Mouse (Mus musculus) MEL (cell line): ENCODE data around the gene Hoxa11. TPM values are rescaled to one million over a fixed set of nuclear protein-coding genes. Genes with fewer than 3 reads are reported as not detected.

Source experiments
- DNase-seq: peaks from one replicate; pipeline ENCODE4 v3.0.0; 2011; ENCODE audit warnings: low read depth, low spot score
- H3K27ac ChIP-seq: 2 replicates; pipeline ENCODE4 v1.5.1; 2012; ENCODE audit warnings: low read depth, mild to moderate bottlenecking, control low read depth, low read length, moderate library complexity; ENCODE audit not compliant: control insufficient read depth
- H3K27me3 ChIP-seq, 2 experiments: fragments of 150-350 bp in 1 of 2; sonication (generic) in 1 of 2; 2 replicates each; pipeline ENCODE4 v1.6.1; 2012; ENCODE audit warnings: low read length in 2 of 2, mild to moderate bottlenecking in 2 of 2, improper control_type of control experiment in 1 of 2, moderate library complexity in 1 of 2; ENCODE audit not compliant: insufficient read depth in 2 of 2, control insufficient read depth in 1 of 2
- H3K36me3 ChIP-seq, 2 experiments: 2 replicates each; pipeline ENCODE4 v1.6.1; 2012 to 2014; ENCODE audit warnings: low read length in 2 of 2, improper control_type of control experiment in 1 of 2, inconsistent platforms in 1 of 2, mild to moderate bottlenecking in 1 of 2; ENCODE audit not compliant: insufficient read depth in 2 of 2, control insufficient read depth in 1 of 2
- H3K4me1 ChIP-seq, 2 experiments: fragments of 150-350 bp in 1 of 2; sonication (generic) in 1 of 2; 2 replicates each; pipeline ENCODE4 v1.6.1; 2012; ENCODE audit warnings: low read length in 2 of 2, improper control_type of control experiment in 1 of 2, mild to moderate bottlenecking in 1 of 2; ENCODE audit not compliant: insufficient read depth in 2 of 2, control insufficient read depth in 1 of 2
- H3K4me3 ChIP-seq, 2 experiments: fragments of 150-350 bp in 1 of 2; sonication (generic) in 1 of 2; 2 replicates each; pipeline ENCODE4 v1.5.1; 2012; ENCODE audit warnings: low read depth in 2 of 2, low read length in 2 of 2, mild to moderate bottlenecking in 2 of 2, moderate library complexity in 2 of 2, control low read depth in 1 of 2, improper control_type of control experiment in 1 of 2; ENCODE audit not compliant: control insufficient read depth in 1 of 2, insufficient read depth in 1 of 2
- H3K79me2 ChIP-seq: 2 replicates; pipeline ENCODE4 v1.6.1; 2012; ENCODE audit warnings: mild to moderate bottlenecking, low read length, moderate library complexity; ENCODE audit not compliant: control insufficient read depth, poor library complexity, insufficient read depth
- H3K9ac ChIP-seq: 2 replicates; pipeline ENCODE4 v1.6.1; 2012; ENCODE audit warnings: low read depth, mild to moderate bottlenecking, control low read depth, low read length, moderate library complexity; ENCODE audit not compliant: control insufficient read depth, poor library complexity, severe bottlenecking
- H3K9me3 ChIP-seq: fragments of 150-350 bp; sonication (generic); replicated peaks from 2 replicates; pipeline ENCODE4 v1.6.1; 2012; ENCODE audit warnings: mild to moderate bottlenecking, low read length, improper control_type of control experiment, moderate library complexity; ENCODE audit not compliant: insufficient read depth
- CHD1 ChIP-seq: IDR thresholded peaks from 2 replicates; pipeline ENCODE4 v1.6.1; 2012; ENCODE audit warnings: low read depth, mild to moderate bottlenecking, inconsistent platforms, low read length, improper control_type of control experiment
- CTCF ChIP-seq, 3 experiments: IDR thresholded peaks in 2 of 3; conservative IDR thresholded peaks in 1 of 3; 2 replicates each; pipeline ENCODE4 v1.5.1; 2011 to 2012; ENCODE audit warnings: low read length in 3 of 3, low read depth in 2 of 3, mild to moderate bottlenecking in 2 of 3, improper control_type of control experiment in 1 of 3, inconsistent platforms in 1 of 3, mixed read lengths in 1 of 3, moderate library complexity in 1 of 3; ENCODE audit not compliant: control insufficient read depth in 1 of 3, insufficient read depth in 1 of 3, poor library complexity in 1 of 3, severe bottlenecking in 1 of 3
- ELF1 ChIP-seq: IDR thresholded peaks from 2 replicates; pipeline ENCODE4 v1.6.1; 2014; ENCODE audit warnings: low read depth, mild to moderate bottlenecking, inconsistent platforms, low read length, improper control_type of control experiment, moderate library complexity
- ETS1 ChIP-seq: IDR thresholded peaks from 2 replicates; pipeline ENCODE4 v1.6.1; 2012; ENCODE audit warnings: low read depth, mild to moderate bottlenecking, inconsistent platforms, low read length, improper control_type of control experiment, moderate library complexity
- GABPA ChIP-seq: IDR thresholded peaks from 2 replicates; pipeline ENCODE4 v1.6.1; 2012; ENCODE audit warnings: low read depth, mild to moderate bottlenecking, inconsistent platforms, low read length, improper control_type of control experiment, moderate library complexity
- GATA1 ChIP-seq: IDR thresholded peaks from 2 replicates; pipeline ENCODE4 v1.6.1; 2011; ENCODE audit warnings: low read depth, low read length, improper control_type of control experiment
- MAFK ChIP-seq: IDR thresholded peaks from 2 replicates; pipeline ENCODE4 v1.6.1; 2011; ENCODE audit warnings: low read depth, mild to moderate bottlenecking, low read length, improper control_type of control experiment, borderline replicate concordance
- MAX ChIP-seq: IDR thresholded peaks from 2 replicates; pipeline ENCODE4 v1.6.1; 2011; ENCODE audit warnings: low read length, improper control_type of control experiment
- MAZ ChIP-seq: IDR thresholded peaks from 2 replicates; pipeline ENCODE4 v1.6.1; 2012; ENCODE audit warnings: low read depth, mild to moderate bottlenecking, inconsistent platforms, low read length, improper control_type of control experiment
- MEF2A ChIP-seq: IDR thresholded peaks from 2 replicates; pipeline ENCODE4 v1.6.1; 2014; ENCODE audit warnings: low read depth, mild to moderate bottlenecking, inconsistent platforms, low read length, improper control_type of control experiment; ENCODE audit not compliant: poor library complexity, insufficient replicate concordance, severe bottlenecking; ENCODE audit errors: extremely low read depth
- MYB ChIP-seq: IDR thresholded peaks from 2 replicates; pipeline ENCODE4 v1.6.1; 2011; ENCODE audit warnings: mild to moderate bottlenecking, low read depth, low read length, improper control_type of control experiment
- NELFE ChIP-seq: IDR thresholded peaks from 2 replicates; pipeline ENCODE4 v1.6.1; 2011; ENCODE audit warnings: low read depth, low read length, improper control_type of control experiment
- POLR2AphosphoS2 ChIP-seq: IDR thresholded peaks from 2 replicates; pipeline ENCODE4 v1.6.1; 2011; ENCODE audit warnings: low read length, improper control_type of control experiment
- POLR2AphosphoS5 ChIP-seq: IDR thresholded peaks from 2 replicates; pipeline ENCODE4 v1.6.1; 2012; ENCODE audit warnings: low read depth, borderline replicate concordance, mild to moderate bottlenecking, inconsistent platforms, low read length, moderate library complexity, mixed read lengths
- RAD21 ChIP-seq: IDR thresholded peaks from 2 replicates; pipeline ENCODE4 v1.6.1; 2011; ENCODE audit warnings: mild to moderate bottlenecking, low read depth, low read length, improper control_type of control experiment
- TAL1 ChIP-seq: IDR thresholded peaks from 2 replicates; pipeline ENCODE4 v1.6.1; 2012; ENCODE audit warnings: mild to moderate bottlenecking, inconsistent platforms, low read length, moderate library complexity, mixed read lengths
- TBP ChIP-seq: IDR thresholded peaks from 2 replicates; pipeline ENCODE4 v1.8.0; 2011; ENCODE audit warnings: low read depth, low read length, improper control_type of control experiment
- ZC3H11A ChIP-seq: IDR thresholded peaks from 2 replicates; pipeline ENCODE4 v1.6.1; 2012; ENCODE audit warnings: low read depth, mild to moderate bottlenecking, inconsistent platforms, low read length, improper control_type of control experiment
- polyA plus RNA-seq, 2 experiments: library from polyadenylated mRNA; stranded (reverse) in 1 of 2; unstranded in 1 of 2; fragments of >175 nt in 1 of 2; fragments of >200 nt in 1 of 2; gene quantifications; 2 replicates each; pipeline versions ENCODE4 v1.2.1 to v1.2.4; 2012; ENCODE audit warnings: low replicate concordance in 2 of 2, low read depth in 1 of 2; ENCODE audit not compliant: insufficient read length in 2 of 2, insufficient read depth in 1 of 2, missing spikeins in 1 of 2
- total RNA-seq: library from RNA; depleted of rRNA; stranded (reverse); fragments of 300-350 nt; gene quantifications from 2 replicates; pipeline ENCODE4 v1.2.3, GENCODE M21; 2012

Gene Hoxa11
- total and polyA plus RNA-seq, 3 experiments, result not detected

- Histone ChIP-seq H3K4me1 (no peaks in the 10 kb centered on the region), H3K79me2 (no peaks in the 10 kb centered on the region), H3K9ac (no peak overlapping the region), H3K36me3 (no peaks in the 10 kb centered on the region), H3K4me3 (no peak overlapping the region), H3K27ac (no peak overlapping the region), H3K9me3 (no peaks in the 10 kb centered on the region), H3K27me3 (no peaks in the 10 kb centered on the region)
- TF ChIP-seq CHD1 (no peak), MYB (no peak), TAL1 (no peak), MAX (no peak), POLR2AphosphoS5 (no peak)
- DNase-seq, result no peak
These were observed 38.3 kb upstream of the Hoxa11 start for GRCm38 (mm10) chr6:52283896-52284295.

DNA sequence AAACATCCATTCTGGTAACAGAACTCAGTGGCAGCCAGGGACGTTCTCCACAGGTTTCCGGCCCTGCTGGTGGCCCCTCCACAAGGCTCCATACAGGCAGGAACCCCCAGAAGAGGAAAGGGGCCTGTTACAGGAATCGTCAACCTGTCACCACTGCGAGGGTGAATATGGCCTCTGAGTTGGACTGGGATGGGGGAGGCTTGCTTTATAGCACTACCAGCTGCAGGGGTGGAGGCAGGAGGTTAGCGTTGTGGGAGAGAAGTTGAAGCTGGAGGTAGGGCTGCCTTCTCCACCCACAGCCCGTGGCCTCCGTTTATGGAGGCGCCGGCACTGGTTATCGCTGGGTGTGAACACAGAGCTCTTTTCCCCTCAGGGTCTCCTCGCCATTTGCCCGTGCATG, 35.5 kb upstream of the Hoxa11 start:
- TF ChIP-seq CHD1, result no peak
- no peak for TF ChIP-seq RAD21
- no peak for TF ChIP-seq ELF1
- no peak for TF ChIP-seq GATA1
- no peak for TF ChIP-seq CTCF (IDR thresholded peaks at IDR 0.05 in 2 of 3, conservative IDR thresholded peaks at IDR 0.05 in 1 of 3; ENCODE audit: control insufficient read depth in 1 of 3, insufficient read depth in 1 of 3, low read depth in 2 of 3, low read length in 3 of 3, poor library complexity in 1 of 3, severe bottlenecking in 1 of 3)
- no peak for TF ChIP-seq NELFE
- no peak for TF ChIP-seq MAFK
- TF ChIP-seq MAZ, result no peak
- H3K9ac ChIP-seq, result no peak overlapping the region
- no peak overlapping the region for H3K27ac ChIP-seq
- no peaks in the 10 kb centered on the region for H3K36me3 ChIP-seq
- no peak for DNase-seq
- H3K27me3 ChIP-seq, result no peaks in the 10 kb centered on the region
- no peak overlapping the region for H3K4me3 ChIP-seq
- no peaks in the 10 kb centered on the region for H3K9me3 ChIP-seq
- H3K79me2 ChIP-seq, result no peaks in the 10 kb centered on the region
- H3K4me1 ChIP-seq, result no peaks in the 10 kb centered on the region

DNA sequence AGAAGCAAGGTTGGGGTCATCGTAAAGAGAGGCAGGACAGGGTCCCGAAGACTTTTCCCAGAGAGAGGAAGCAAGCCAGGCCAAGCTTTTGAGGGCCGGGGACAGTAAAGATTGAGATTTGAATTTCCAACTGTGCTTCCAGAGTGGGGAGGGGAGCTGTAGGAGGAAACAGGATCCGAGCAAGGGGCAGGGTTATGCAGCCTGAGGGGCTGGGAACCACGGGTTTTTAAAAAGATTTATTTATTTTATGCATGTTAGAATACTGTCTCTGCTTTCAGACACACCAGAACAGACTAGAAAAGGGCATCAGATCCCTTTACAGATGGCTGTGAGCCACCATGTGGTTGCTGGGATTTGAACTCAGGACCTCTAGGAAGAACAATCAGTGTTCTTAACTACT, 31.3 kb upstream of the Hoxa11 start:
- no peaks in the 10 kb centered on the region for H3K27me3 ChIP-seq
- no peaks in the 10 kb centered on the region for H3K9me3 ChIP-seq
- no peak for TF ChIP-seq ZC3H11A
- TF ChIP-seq NELFE, result no peak
- no peak for TF ChIP-seq MEF2A
- no peak for TF ChIP-seq ETS1
- TF ChIP-seq CHD1, result no peak
- no peak for TF ChIP-seq POLR2AphosphoS2
- TF ChIP-seq TBP, result no peak
- no peak for TF ChIP-seq MAZ
- no peak for TF ChIP-seq GABPA
- no peak for DNase-seq
- H3K36me3 ChIP-seq, result no peaks in the 10 kb centered on the region
- H3K79me2 ChIP-seq, result no peaks in the 10 kb centered on the region
- no peak overlapping the region for H3K27ac ChIP-seq
- H3K9ac ChIP-seq, result no peak overlapping the region
- no peaks in the 10 kb centered on the region for H3K4me1 ChIP-seq
- H3K4me3 ChIP-seq, result no peak overlapping the region
